Mouse (Mus musculus): ENCODE results near the gene Nadk. TPM values are rescaled to one million over a fixed set of nuclear protein-coding genes. Genes with fewer than 3 reads are reported as not detected.

Nadk gene
- polyA plus RNA-seq, 1 experiment: 141 TPM

GRCm38 (mm10) chr4:155577741-155578140 is 15.6 kb downstream of the Nadk start:
- TF ChIP-seq POLR2A (IDR thresholded peaks at IDR 0.05; ENCODE audit: low read depth, low read length) (no peak), CTCF (conservative IDR thresholded peaks at IDR 0.05; ENCODE audit: insufficient read depth, insufficient read length, low read depth, low read length) (no peak)
- H3K27me3 ChIP-seq (replicated peaks; ENCODE audit: control insufficient read depth, insufficient read depth, low read length): no peaks in the 10 kb centered on the region
- no peaks in the 10 kb centered on the region for H3K36me3 ChIP-seq (ENCODE audit: control insufficient read depth, insufficient read depth, low read length)
- DNase-seq: no peak
- no peak overlapping the region for H3K27ac ChIP-seq (ENCODE audit: insufficient read depth, low read depth, low read length)
- H3K4me3 ChIP-seq (ENCODE audit: insufficient read depth, low read depth, low read length): no peak overlapping the region
- peaks cover 16% of the 10 kb centered on the region; the same call in 1 of the 2 replicates for H3K4me1 ChIP-seq (ENCODE audit: control insufficient read depth, insufficient read depth, low read length)
- 52% methylated on average over 5 of the region's 5 CpGs for WGBS

DNA sequence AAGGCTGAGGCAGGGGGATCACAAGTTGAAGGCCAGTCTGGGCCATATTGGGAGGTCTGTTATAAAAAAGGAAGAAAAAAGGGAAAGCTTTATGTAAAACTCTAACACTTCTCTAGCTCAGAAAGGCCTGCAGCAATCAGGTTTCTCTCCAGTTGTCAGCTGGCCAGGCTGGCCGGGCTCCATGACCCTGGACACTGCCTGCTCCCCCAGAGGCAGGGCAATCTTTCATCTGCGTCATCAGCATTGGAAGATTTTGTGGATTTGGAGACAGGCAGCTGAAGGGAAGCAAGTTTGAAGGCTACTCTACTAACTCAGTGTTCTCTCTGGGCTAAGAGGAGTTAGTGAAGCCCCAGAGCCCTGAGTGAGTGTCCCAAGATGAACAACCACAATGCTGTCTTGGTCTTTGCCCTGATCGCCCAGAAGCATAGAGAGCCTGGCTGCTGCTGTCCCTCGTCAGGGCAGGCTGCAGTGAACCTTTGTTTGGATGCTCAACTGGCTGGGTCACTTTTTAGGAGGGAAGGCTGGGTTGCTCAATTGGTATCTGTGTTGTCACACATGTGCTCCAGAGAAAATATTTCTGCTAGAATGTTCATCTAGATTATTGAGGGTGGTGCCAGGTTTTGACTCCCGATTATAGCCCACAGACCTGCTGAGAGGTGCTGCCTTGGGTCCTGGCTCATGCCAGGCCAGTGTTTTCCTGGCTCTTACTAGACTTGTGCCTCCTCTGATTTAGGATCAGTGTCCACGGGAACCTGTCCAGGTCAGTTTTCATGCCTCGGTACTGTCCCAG is 16.4 kb downstream of the Nadk start:
- TF ChIP-seq POLR2A (IDR thresholded peaks at IDR 0.05; ENCODE audit: low read depth, low read length) (no peak), CTCF (conservative IDR thresholded peaks at IDR 0.05; ENCODE audit: insufficient read depth, insufficient read length, low read depth, low read length) (no peak)
- H3K4me3 ChIP-seq (ENCODE audit: insufficient read depth, low read depth, low read length): no peak overlapping the region
- H3K36me3 ChIP-seq (ENCODE audit: control insufficient read depth, insufficient read depth, low read length): no peaks in the 10 kb centered on the region
- H3K27me3 ChIP-seq (replicated peaks; ENCODE audit: control insufficient read depth, insufficient read depth, low read length): no peaks in the 10 kb centered on the region
- DNase-seq: peak; percentile 82
- peaks cover 12% of the 10 kb centered on the region; the same call in 1 of the 2 replicates for H3K4me1 ChIP-seq (ENCODE audit: control insufficient read depth, insufficient read depth, low read length)
- 59% methylated on average over 7 of the region's 7 CpGs for WGBS
- H3K27ac ChIP-seq (ENCODE audit: insufficient read depth, low read depth, low read length): no peak overlapping the region; the same call in 1 of the 2 replicates

DNA sequence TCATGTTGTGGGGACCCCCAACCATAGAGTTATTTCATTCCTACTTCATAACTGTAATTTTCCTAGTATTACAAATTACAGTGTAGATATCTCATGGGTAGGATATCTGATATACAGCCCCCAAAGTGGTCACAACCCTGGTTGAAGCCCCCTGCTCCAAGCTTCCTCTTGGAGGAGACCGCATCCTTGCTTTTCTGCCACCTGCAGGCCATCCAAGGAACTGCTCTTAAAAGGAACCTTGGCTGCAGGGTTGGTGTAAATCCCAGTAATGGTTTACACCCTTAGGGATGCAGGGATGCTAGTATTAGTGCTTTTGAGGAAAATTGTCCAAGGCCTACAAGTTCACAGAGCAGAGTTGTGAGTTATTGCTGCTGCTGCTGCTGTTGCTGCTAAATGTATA is 18.2 kb downstream of the Nadk start:
- Histone ChIP-seq H3K27me3 (replicated peaks; ENCODE audit: control insufficient read depth, insufficient read depth, low read length) (no peaks in the 10 kb centered on the region), H3K4me3 (ENCODE audit: insufficient read depth, low read depth, low read length) (no peak overlapping the region), H3K36me3 (ENCODE audit: control insufficient read depth, insufficient read depth, low read length) (peaks cover 2% of the 10 kb centered on the region), H3K27ac (ENCODE audit: insufficient read depth, low read depth, low read length) (no peak overlapping the region), H3K4me1 (ENCODE audit: control insufficient read depth, insufficient read depth, low read length) (peaks cover 12% of the 10 kb centered on the region; the same call in 1 of the 2 replicates)
- TF ChIP-seq CTCF (conservative IDR thresholded peaks at IDR 0.05; ENCODE audit: insufficient read depth, insufficient read length, low read depth, low read length): peak; percentile 65
- no peak for TF ChIP-seq POLR2A (IDR thresholded peaks at IDR 0.05; ENCODE audit: low read depth, low read length)
- 29% methylated on average over 1 of the region's 1 CpGs for WGBS
- DNase-seq: no peak

DNA sequence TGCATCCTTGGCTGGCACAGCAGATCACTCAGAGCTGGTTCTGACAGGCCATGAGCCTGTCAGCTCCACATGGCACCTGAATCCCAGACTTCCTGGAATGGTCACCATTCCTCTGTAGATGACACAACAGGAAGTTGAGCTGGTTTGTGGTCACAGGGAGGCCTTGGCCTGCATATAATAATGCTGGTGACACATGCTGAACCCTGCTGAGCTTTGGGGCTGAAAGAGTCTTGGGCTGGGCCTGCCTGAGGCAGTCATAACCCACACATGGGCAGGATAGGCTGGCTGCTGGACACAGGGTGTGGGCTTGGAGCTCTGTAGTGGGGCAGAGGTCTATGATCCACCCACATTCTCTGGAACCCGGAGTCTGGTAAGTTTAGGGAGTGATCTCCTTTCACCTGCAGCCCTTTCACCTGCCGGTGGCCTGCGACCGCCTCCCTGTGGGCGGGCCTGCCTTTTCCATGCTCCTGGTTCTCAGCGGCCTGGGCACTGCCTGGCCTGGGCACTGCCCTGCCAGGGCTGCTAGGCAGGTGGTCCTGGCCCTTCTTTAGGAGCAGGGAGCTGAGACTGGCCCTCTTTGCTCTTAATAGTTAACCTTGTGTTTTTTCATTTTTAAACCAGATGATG is 20.2 kb downstream of the Nadk start:
- Histone ChIP-seq H3K36me3 (ENCODE audit: control insufficient read depth, insufficient read depth, low read length) (peaks cover 3% of the 10 kb centered on the region), H3K4me1 (ENCODE audit: control insufficient read depth, insufficient read depth, low read length) (peaks cover 6% of the 10 kb centered on the region; the same call in 1 of the 2 replicates), H3K27me3 (replicated peaks; ENCODE audit: control insufficient read depth, insufficient read depth, low read length) (no peaks in the 10 kb centered on the region), H3K27ac (ENCODE audit: insufficient read depth, low read depth, low read length) (no peak overlapping the region), H3K4me3 (ENCODE audit: insufficient read depth, low read depth, low read length) (no peak overlapping the region)
- WGBS: 72% methylated on average over 6 of the region's 6 CpGs
- DNase-seq: no peak
- TF ChIP-seq CTCF (conservative IDR thresholded peaks at IDR 0.05; ENCODE audit: insufficient read depth, insufficient read length, low read depth, low read length) (no peak), POLR2A (IDR thresholded peaks at IDR 0.05; ENCODE audit: low read depth, low read length) (no peak)

- no peak for DNase-seq
- H3K36me3 ChIP-seq (ENCODE audit: control insufficient read depth, insufficient read depth, low read length): peaks cover 6% of the 10 kb centered on the region
- H3K4me1 ChIP-seq (ENCODE audit: control insufficient read depth, insufficient read depth, low read length): no peaks in the 10 kb centered on the region
- 86% methylated on average over 5 of the region's 5 CpGs for WGBS
- TF ChIP-seq CTCF (conservative IDR thresholded peaks at IDR 0.05; ENCODE audit: insufficient read depth, insufficient read length, low read depth, low read length) (no peak), POLR2A (IDR thresholded peaks at IDR 0.05; ENCODE audit: low read depth, low read length) (no peak)
- no peak overlapping the region for H3K4me3 ChIP-seq (ENCODE audit: insufficient read depth, low read depth, low read length)
- H3K27ac ChIP-seq (ENCODE audit: insufficient read depth, low read depth, low read length): no peak overlapping the region
- H3K27me3 ChIP-seq (replicated peaks; ENCODE audit: control insufficient read depth, insufficient read depth, low read length): no peaks in the 10 kb centered on the region
These were observed 27.2 kb downstream of the Nadk start for GRCm38 (mm10) chr4:155589356-155589755.

DNA sequence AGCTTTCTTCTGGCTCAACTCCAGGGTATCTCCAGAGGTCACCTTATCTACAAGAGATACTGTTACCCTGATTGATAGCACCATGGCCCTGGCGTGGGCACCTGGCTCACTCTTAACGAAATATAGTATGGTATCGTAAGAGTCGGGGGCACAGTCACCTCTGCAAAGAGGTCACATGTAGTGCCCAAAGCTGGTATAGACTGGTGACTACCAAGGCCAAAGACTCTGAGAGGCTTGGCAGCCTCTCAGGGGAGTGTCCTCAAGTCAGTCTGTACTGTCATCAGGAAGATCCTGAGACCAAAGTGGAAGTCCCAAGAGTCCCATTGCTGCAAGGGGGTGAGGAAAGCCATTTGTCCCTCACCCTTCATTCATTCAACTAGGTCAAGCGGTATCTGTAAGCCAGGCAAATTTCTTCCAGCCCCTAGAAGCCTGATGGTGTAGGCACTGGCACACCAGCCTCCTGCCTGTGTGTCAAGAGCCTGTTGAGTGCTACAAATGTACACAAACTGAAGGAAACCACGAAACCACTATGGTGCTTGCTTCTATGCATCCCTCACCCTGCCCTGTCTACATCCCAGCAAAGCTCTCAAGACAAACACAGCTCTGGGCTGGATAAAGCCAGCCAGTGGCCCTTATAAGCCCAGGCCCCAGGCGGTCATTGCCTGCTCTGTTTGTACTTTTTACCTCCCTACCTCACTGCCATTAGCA is 29.0 kb downstream of the Nadk start:
- 86% methylated on average over 7 of the region's 7 CpGs for WGBS
- no peak overlapping the region for H3K27ac ChIP-seq (ENCODE audit: insufficient read depth, low read depth, low read length)
- no peak overlapping the region for H3K4me3 ChIP-seq (ENCODE audit: insufficient read depth, low read depth, low read length)
- H3K4me1 ChIP-seq (ENCODE audit: control insufficient read depth, insufficient read depth, low read length): no peaks in the 10 kb centered on the region
- DNase-seq: no peak
- H3K27me3 ChIP-seq (replicated peaks; ENCODE audit: control insufficient read depth, insufficient read depth, low read length): no peaks in the 10 kb centered on the region
- peaks cover 4% of the 10 kb centered on the region; the same call in 1 of the 2 replicates for H3K36me3 ChIP-seq (ENCODE audit: control insufficient read depth, insufficient read depth, low read length)
- TF ChIP-seq POLR2A (IDR thresholded peaks at IDR 0.05; ENCODE audit: low read depth, low read length) (no peak), CTCF (conservative IDR thresholded peaks at IDR 0.05; ENCODE audit: insufficient read depth, insufficient read length, low read depth, low read length) (no peak)

All from kidney, adult 2 months (tissue).